Mouse (Mus musculus): ENCODE results near the gene Themis2. TPM values are rescaled to one million over a fixed set of nuclear protein-coding genes. Genes with fewer than 3 reads are reported as not detected.
A peak's percentile ranks its signal among the peaks of the same experiment; 100 is the strongest.

The Themis2 gene
- total RNA-seq, 1 experiment from 2014 or later = 9.8 TPM

DNA sequence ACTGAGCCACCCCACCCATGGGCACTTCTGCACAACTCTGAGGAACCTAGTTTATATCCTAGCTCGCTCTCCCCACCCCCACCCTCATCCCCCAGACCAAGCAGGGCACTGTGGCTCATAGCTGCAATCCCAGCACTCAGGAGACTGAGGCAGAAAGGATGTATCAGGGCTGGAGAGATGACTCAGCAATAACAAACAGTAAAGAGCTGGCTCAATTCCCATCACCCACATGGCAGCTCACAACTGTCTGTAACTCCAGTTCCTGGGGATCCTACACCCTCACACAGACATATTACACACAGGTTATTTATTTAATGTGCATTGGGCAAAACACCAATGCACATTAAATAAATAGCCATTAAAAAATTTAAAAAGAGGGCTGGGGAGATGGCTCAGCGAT is 60.8 kb downstream of the Themis2 start:
- ATAC-seq (replicated peaks in 1 of 2; ENCODE audit: insufficient read depth in 1 of 2, low FRiP score in 2 of 2, low TSS enrichment in 1 of 2, low read depth in 1 of 2, poor library complexity in 2 of 2, severe bottlenecking in 2 of 2) = no peak

GRCm38 (mm10) chr4:132734766-132735165 is 61.4 kb downstream of the Themis2 start:
- ATAC-seq (replicated peaks in 1 of 2; ENCODE audit: insufficient read depth in 1 of 2, low FRiP score in 2 of 2, low TSS enrichment in 1 of 2, low read depth in 1 of 2, poor library complexity in 2 of 2, severe bottlenecking in 2 of 2) = no peak

DNA sequence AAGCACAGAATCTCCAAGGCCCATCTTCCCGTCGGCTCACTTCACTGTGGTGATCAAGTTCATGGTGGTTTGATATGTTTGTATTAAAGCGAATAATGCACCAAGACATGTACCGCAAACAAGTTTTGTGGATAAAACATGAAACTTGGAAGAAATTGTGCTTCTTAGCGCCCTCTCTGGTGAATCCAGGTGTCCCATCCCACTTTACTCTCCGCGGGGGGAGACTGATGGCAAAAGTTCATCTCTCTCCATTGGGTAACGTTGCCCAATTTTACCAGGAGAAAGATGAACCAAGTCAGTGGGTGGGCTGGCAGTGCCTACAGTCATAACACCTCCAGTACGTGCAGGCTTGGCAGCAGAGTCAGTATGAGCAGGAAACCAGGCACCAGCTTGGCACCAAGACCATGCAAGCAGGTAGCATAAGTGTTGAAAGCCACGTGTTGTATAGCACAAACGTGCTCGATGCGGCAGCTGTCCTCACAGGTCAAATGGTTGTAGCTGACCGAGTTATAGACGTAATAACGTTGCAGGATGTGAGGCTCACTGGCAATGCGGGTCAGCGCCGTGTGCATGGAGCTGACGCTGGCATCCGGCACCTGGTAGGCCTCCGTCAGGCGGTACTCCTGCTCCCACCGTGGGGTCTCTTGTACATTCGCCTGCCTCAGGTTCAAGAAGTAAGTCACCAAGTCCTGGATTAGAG is 63.0 kb downstream of the Themis2 start:
- no peak for ATAC-seq (replicated peaks in 1 of 2; ENCODE audit: insufficient read depth in 1 of 2, low FRiP score in 2 of 2, low TSS enrichment in 1 of 2, low read depth in 1 of 2, poor library complexity in 2 of 2, severe bottlenecking in 2 of 2)

- peak; percentile 90 to 92 for ATAC-seq (replicated peaks in 1 of 2; ENCODE audit: insufficient read depth in 1 of 2, low FRiP score in 2 of 2, low TSS enrichment in 1 of 2, low read depth in 1 of 2, poor library complexity in 2 of 2, severe bottlenecking in 2 of 2)
Measured at GRCm38 (mm10) chr4:132732148-132732684, 64.0 kb downstream of the Themis2 start, which contains the start of gene Xkr8. Gene Xkr8, minus strand, starts transcription at chr4:132732546.

Other genes with a start within 250 kb of the Themis2 start
- gene Ptafr, start 232.3 kb downstream of the Themis2 start, total RNA-seq (2017) = 7.7 and 16.6 TPM in 2 replicates
- gene Eya3, start 157.4 kb downstream of the Themis2 start, total RNA-seq (2017) = 25.1 and 26.6 TPM in 2 replicates
- gene Xkr8, start 63.8 kb downstream of the Themis2 start, total RNA-seq (2017) = 4.5 and 8.0 TPM in 2 replicates
- gene Smpdl3b, start 39.1 kb downstream of the Themis2 start, total RNA-seq (2017) = 0.19 and 0.74 TPM in 2 replicates
- 46.5 and 50.1 TPM in 2 replicates for gene Rpa2, start 28.1 kb downstream of the Themis2 start, total RNA-seq (2017)
- 48.8 and 76.4 TPM in 2 replicates for gene Ppp1r8, start 46.8 kb upstream of the Themis2 start, total RNA-seq (2017)
- 31.2 and 42.2 TPM in 2 replicates for gene Stx12, start 88.1 kb upstream of the Themis2 start, total RNA-seq (2017)
- 24.4 and 25.1 TPM in 2 replicates for gene Fam76a, start 126.2 kb upstream of the Themis2 start, total RNA-seq (2017)
- gene Fgr, start 177.7 kb upstream of the Themis2 start, total RNA-seq (2017) = 5.2 and 8.8 TPM in 2 replicates
- gene Ahdc1, start 214.9 kb upstream of the Themis2 start, total RNA-seq (2017) = 7.2 and 9.8 TPM in 2 replicates